Mouse (Mus musculus): ENCODE measurements around the gene Ppp2r5b.

DNA sequence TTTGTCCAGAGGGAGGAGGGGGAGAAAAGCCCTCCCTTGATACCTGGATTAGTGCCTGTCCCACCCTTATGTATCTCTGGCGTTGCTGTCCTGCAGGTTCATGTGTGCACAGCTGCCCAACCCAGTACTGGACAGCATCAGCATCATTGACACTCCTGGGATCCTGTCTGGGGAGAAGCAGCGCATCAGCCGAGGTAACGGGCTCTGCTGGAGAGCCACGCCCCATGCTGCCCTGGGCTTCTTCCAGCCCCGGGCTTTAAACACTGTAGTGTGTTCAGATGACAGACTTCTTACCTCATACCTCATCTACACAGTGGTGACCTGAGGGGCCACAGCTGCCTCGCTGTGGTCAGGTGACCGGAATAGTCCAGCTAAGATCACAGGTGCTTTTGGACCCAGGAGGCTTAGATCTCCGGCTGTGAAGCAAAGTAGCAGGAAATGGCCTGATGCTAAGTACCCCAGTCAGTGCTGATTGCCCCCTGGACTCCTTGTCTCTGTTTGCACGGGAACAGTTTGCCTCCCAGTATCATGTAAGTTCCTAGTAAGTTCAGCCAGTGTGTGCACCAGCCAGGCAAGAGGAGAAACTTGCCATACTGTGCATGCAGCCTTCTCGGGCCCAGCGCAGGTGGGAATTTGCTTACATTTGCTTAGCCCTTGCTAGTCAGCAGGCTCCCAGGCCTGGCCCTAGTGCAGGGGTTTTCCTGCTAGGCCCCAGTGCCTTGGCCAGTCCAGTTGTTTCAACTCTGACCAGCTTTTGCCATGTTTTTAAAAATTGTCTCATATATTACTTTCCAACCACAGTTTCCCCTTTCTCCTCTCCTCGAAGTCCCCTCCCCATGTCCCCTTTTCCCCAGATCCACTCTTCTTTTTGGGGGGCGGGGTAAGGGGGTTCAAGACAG is 45.7 kb upstream of the Ppp2r5b start:
- no peak for TF ChIP-seq CTCF (conservative IDR thresholded peaks at IDR 0.05; ENCODE audit: low read length)
- TF ChIP-seq POU5F1 (IDR thresholded peaks at IDR 0.05; ENCODE audit: borderline replicate concordance, low read length): no peak

All from E14TG2a.4 (cell line).